Mouse (Mus musculus) liver, adult 2 months (tissue): ENCODE data around the gene Cdh4.

Experiments
- CTCF ChIP-seq: fragments of 200-500 bp; IDR thresholded peaks from 2 replicates; pipeline ENCODE4 v1.5.1; 2011; ENCODE audit warnings: low read depth, low read length, control low read depth
- POLR2A ChIP-seq: fragments of 200-500 bp; IDR thresholded peaks from 2 replicates; pipeline ENCODE4 v1.6.1; 2011; ENCODE audit warnings: low read length, control low read depth; ENCODE audit not compliant: insufficient read depth; ENCODE audit errors: extremely low read depth

- TF ChIP-seq CTCF (0 out of 2 replicates have a peak, but pooled peaks have one; percentile 8), POLR2A (no peak)
Observed at GRCm38 (mm10) chr2:179863266-179863665, 421.0 kb downstream of the Cdh4 start.
